In the genomic region with DNA sequence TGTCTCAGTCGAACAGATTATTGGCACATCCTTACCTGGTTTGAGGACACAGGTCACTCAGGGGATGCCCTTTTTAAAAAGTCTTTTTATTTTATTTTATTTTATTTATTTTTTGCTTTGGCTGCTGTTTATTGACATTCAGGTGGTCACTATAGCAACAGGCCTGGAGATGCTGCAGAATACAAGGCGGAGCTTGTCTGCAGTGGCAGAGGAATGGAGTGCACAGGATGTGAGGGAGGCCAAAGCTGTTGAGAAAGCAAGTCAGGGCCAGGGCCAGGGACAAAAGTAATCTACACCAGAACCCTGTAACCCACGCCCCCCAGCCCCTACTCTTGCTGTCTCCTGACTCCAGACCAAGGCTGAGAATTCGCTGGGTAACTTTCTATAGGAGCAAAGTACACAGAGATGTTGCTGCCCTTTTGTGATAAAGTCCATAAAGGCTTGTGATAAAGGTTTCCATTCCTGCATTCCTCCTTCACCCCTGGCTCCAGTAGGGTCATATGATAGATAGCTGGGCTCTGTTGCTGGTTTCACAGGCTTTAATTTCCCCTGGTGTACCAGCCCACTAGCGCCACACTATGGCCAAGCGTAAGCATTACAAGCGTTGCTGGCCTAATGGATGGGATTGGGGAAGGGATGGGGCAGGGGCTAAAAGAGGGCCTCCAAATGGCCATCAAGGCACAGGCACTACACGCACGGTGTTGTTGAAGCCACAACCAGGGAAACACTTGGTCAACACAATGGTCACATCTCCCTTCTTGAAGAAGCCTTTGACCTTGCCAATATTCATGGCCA, we compare ENCODE assay signal across 12 mouse cellular contexts. TPM values are rescaled to one million over a fixed set of nuclear protein-coding genes. Genes with fewer than 3 reads are reported as not detected.
A peak's percentile ranks its signal among the peaks of the same experiment; 100 is the strongest.
DNase-seq lines count a peak whose midpoint lies in the region; ATAC-seq and TF ChIP-seq lines count a peak whose summit lies in the region.
"Had no signal": no experiment of that assay in that cellular context is flagged by ENCODE, and none has a peak within 500 bp of the region (broad histone marks: within the 10 kb centered on the region; RNA-seq: fewer than 3 reads in every experiment).

No protein-coding gene starts in this region.

- peak; percentile 23; the same call in 1 of the 2 replicates for TF ChIP-seq CTCF in lung, adult 2 months (IDR thresholded peaks at IDR 0.05; ENCODE audit: insufficient read depth, low read length)

- H3K4me1 ChIP-seq in lung, adult 2 months (ENCODE audit: control insufficient read depth, insufficient read depth, low read length): no peaks in the 10 kb centered on the region

- WGBS in lung, adult 2 months: 55% methylated on average over 9 of the region's 9 CpGs

- DNase-seq in gastrocnemius, postnatal 10 days: peak; percentile 8
- no peak for DNase-seq in gastrocnemius, postnatal 25 days
- peak; percentile 2 for DNase-seq in lung, adult 2 months
- no peak for DNase-seq in lung, postnatal 4 days
- peak; percentile 1 for DNase-seq in R1 (ENCODE audit: low read depth, low spot score)
- no peak for DNase-seq in spleen, postnatal 4 days (ENCODE audit: low spot score in 2 of 2)
- DNase-seq in c-Kit-positive CD71-positive TER-119-positive erythroid progenitor cells, embryonic 14.5 days (ENCODE audit: low spot score): no peak
- DNase-seq: cerebellum, adult 9-11 months had no signal

- no peak overlapping the region for H3K4me3 ChIP-seq in lung, adult 2 months (replicated peaks; ENCODE audit: extremely low read depth, low read depth, low read length)

- ATAC-seq in megakaryocyte progenitor cell, adult 5-6 weeks (replicated peaks; ENCODE audit: poor library complexity): peak; percentile 68

- TF ChIP-seq POLR2A in lung, adult 2 months (IDR thresholded peaks at IDR 0.05; ENCODE audit: borderline replicate concordance, extremely low read depth, low read depth, low read length): no peak

RNA-seq across cellular contexts. Expression of a gene that starts 29.8 kb away (rescaled TPM):
- total RNA-seq in gastrocnemius, postnatal 10 days (2021): 1 to 10 TPM; 1.7 TPM
- under 1 TPM; 0.33 to 0.46 TPM for total RNA-seq in gastrocnemius, postnatal 25 days (2021)
- 1.6 and 3.2 TPM in 2 replicates for polyA plus RNA-seq in lung, adult 2 months (2012; rRNA removed)
- total RNA-seq in megakaryocyte progenitor cell, adult 5-6 weeks (2015): 0.79 and 1.3 TPM in 2 replicates
- 0.64 and 0.75 TPM in 2 replicates for total RNA-seq in megakaryocyte progenitor cell, adult 5-6 weeks (2017)

RNA-seq across cellular contexts. Expression of a gene that starts 40.8 kb away (rescaled TPM):
- total RNA-seq in gastrocnemius, postnatal 10 days (2021): not detected
- not detected for total RNA-seq in gastrocnemius, postnatal 25 days (2021)
- polyA plus RNA-seq in lung, adult 2 months (2012; rRNA removed): not detected in 2 replicates
- not detected in 2 replicates for total RNA-seq in megakaryocyte progenitor cell, adult 5-6 weeks (2015)
- total RNA-seq in megakaryocyte progenitor cell, adult 5-6 weeks (2017): not detected in 2 replicates
- polyA plus RNA-seq: frontal cortex, adult 2 months; intestine, embryonic 14.5 days; limb, embryonic 14.5 days had no signal

RNA-seq across cellular contexts. Expression of a gene that starts 48.0 kb away (rescaled TPM):
- total RNA-seq in gastrocnemius, postnatal 10 days (2021): not detected
- not detected for total RNA-seq in gastrocnemius, postnatal 25 days (2021)
- not detected in 2 replicates for polyA plus RNA-seq in lung, adult 2 months (2012; rRNA removed)
- not detected in 2 replicates for total RNA-seq in megakaryocyte progenitor cell, adult 5-6 weeks (2015)
- total RNA-seq in megakaryocyte progenitor cell, adult 5-6 weeks (2017): not detected in 2 replicates
- polyA plus RNA-seq: frontal cortex, adult 2 months; intestine, embryonic 14.5 days; limb, embryonic 14.5 days had no signal

RNA-seq across cellular contexts. Expression of a gene that starts 54.3 kb away (rescaled TPM):
- total RNA-seq in gastrocnemius, postnatal 10 days (2021): not detected
- total RNA-seq in gastrocnemius, postnatal 25 days (2021): not detected
- polyA plus RNA-seq in lung, adult 2 months (2012; rRNA removed): not detected in 2 replicates
- total RNA-seq in megakaryocyte progenitor cell, adult 5-6 weeks (2015): not detected in 2 replicates
- total RNA-seq in megakaryocyte progenitor cell, adult 5-6 weeks (2017): not detected in 2 replicates
- polyA plus RNA-seq: frontal cortex, adult 2 months; intestine, embryonic 14.5 days; limb, embryonic 14.5 days had no signal

Comparison
In these comparisons a context has a peak if more than half of its experiments do, and no peak if none do; other contexts are left out.
1. DNase-seq: peak in gastrocnemius, postnatal 10 days (single experiment), lung, adult 2 months (single experiment) and R1 (single experiment); none in gastrocnemius, postnatal 25 days (single experiment), lung, postnatal 4 days (0 of 2), spleen, postnatal 4 days (0 of 2) and c-Kit-positive CD71-positive TER-119-positive erythroid progenitor cells, embryonic 14.5 days (single experiment).